Comparison of ENCODE assay signal across 13 mouse cellular contexts in genomic region chr7:79293605-79294232, GRCm38 (mm10). TPM values are rescaled to one million over a fixed set of nuclear protein-coding genes. Genes with fewer than 3 reads are reported as not detected.
A peak's percentile ranks its signal among the peaks of the same experiment; 100 is the strongest.
DNase-seq lines count a peak whose midpoint lies in the region; ATAC-seq and TF ChIP-seq lines count a peak whose summit lies in the region.
"Had no signal": no experiment of that assay in that cellular context is flagged by ENCODE, and none has a peak within 500 bp of the region (broad histone marks: within the 10 kb centered on the region; RNA-seq: fewer than 3 reads in every experiment).

No protein-coding gene starts in this region.

- H3K4me3 ChIP-seq in forebrain, embryonic 10.5 days = no peak overlapping the region; the same call in 1 of the 2 replicates
- no peak overlapping the region for H3K4me3 ChIP-seq in forebrain, embryonic 14.5 days (ENCODE audit: low read depth, low read length)
- no peak overlapping the region for H3K4me3 ChIP-seq in kidney, postnatal 0 days (replicated peaks; ENCODE audit: low read depth, low read length)
- H3K4me3 ChIP-seq in midbrain, embryonic 10.5 days = no peak overlapping the region
- no peak overlapping the region for H3K4me3 ChIP-seq in midbrain, postnatal 0 days (ENCODE audit: low read depth, low read length)
- 0 out of 2 replicates have a peak overlapping the region, but pooled peaks have one; percentile 5 for H3K4me3 ChIP-seq in E14TG2a.4 (replicated peaks; ENCODE audit: low read length)
- H3K4me3 ChIP-seq: limb, embryonic 13.5 days had no signal

- no peak for ATAC-seq in forebrain, embryonic 14.5 days
- ATAC-seq in kidney, postnatal 0 days (replicated peaks; ENCODE audit: low FRiP score, low read depth) = peak; percentile 56
- no peak for ATAC-seq in midbrain, postnatal 0 days (ENCODE audit: low FRiP score)

- no peak overlapping the region for H3K9ac ChIP-seq in forebrain, embryonic 14.5 days (ENCODE audit: low read length)
- no peak overlapping the region for H3K9ac ChIP-seq in kidney, postnatal 0 days (ENCODE audit: low read depth, low read length)
- no peak overlapping the region for H3K9ac ChIP-seq in midbrain, postnatal 0 days (replicated peaks; ENCODE audit: low read length, poor library complexity, severe bottlenecking)
- H3K9ac ChIP-seq: limb, embryonic 13.5 days had no signal

- DNase-seq in forebrain, embryonic 10.5 days (ENCODE audit: extremely low spot score, low spot score) = no peak
- DNase-seq in forebrain, embryonic 14.5 days (ENCODE audit: low spot score) = no peak
- no peak for DNase-seq in kidney, postnatal 0 days (ENCODE audit: low spot score)
- no peak for DNase-seq in kidney, postnatal 25 days
- DNase-seq in midbrain, embryonic 10.5 days (ENCODE audit: low spot score) = no peak
- DNase-seq in midbrain, postnatal 0 days (ENCODE audit: low spot score) = no peak
- DNase-seq in testis, postnatal 14 days (ENCODE audit: low spot score) = no peak
- DNase-seq: cerebellum, adult 18-20 months; gastrocnemius, postnatal 36 days; heart, postnatal 4 days had no signal

- peaks cover 40% of the 10 kb centered on the region for H3K36me3 ChIP-seq in forebrain, embryonic 10.5 days (replicated peaks)
- H3K36me3 ChIP-seq in forebrain, embryonic 14.5 days (ENCODE audit: control insufficient read depth, insufficient read depth, low read length) = peaks cover 29% of the 10 kb centered on the region
- peaks cover 13% of the 10 kb centered on the region; the same call in 1 of the 2 replicates for H3K36me3 ChIP-seq in kidney, postnatal 0 days (ENCODE audit: insufficient read depth, low read length)
- H3K36me3 ChIP-seq in midbrain, embryonic 10.5 days = peaks cover 36% of the 10 kb centered on the region
- peaks cover 10% of the 10 kb centered on the region for H3K36me3 ChIP-seq in midbrain, postnatal 0 days (ENCODE audit: insufficient read depth, low read length)
- peaks cover 29% of the 10 kb centered on the region for H3K36me3 ChIP-seq in E14TG2a.4 (ENCODE audit: insufficient read depth, low read length)

- no peak for TF ChIP-seq CTCF in kidney, postnatal 0 days (IDR thresholded peaks at IDR 0.05; ENCODE audit: low read depth)
- no peak for TF ChIP-seq CTCF in midbrain, postnatal 0 days (IDR thresholded peaks at IDR 0.05)
- no peak for TF ChIP-seq CTCF in E14TG2a.4 (conservative IDR thresholded peaks at IDR 0.05; ENCODE audit: low read length)

- H3K4me1 ChIP-seq in forebrain, embryonic 10.5 days = peaks cover 34% of the 10 kb centered on the region
- peaks cover 11% of the 10 kb centered on the region for H3K4me1 ChIP-seq in forebrain, embryonic 14.5 days (ENCODE audit: control insufficient read depth, insufficient read depth, low read length)
- H3K4me1 ChIP-seq in kidney, postnatal 0 days (replicated peaks; ENCODE audit: insufficient read depth, low read length) = peaks cover 7% of the 10 kb centered on the region; the same call in 1 of the 2 replicates
- H3K4me1 ChIP-seq in midbrain, embryonic 10.5 days = peaks cover 36% of the 10 kb centered on the region
- H3K4me1 ChIP-seq in midbrain, postnatal 0 days (ENCODE audit: insufficient read depth, low read length) = peaks cover 7% of the 10 kb centered on the region; the same call in 1 of the 2 replicates
- H3K4me1 ChIP-seq in E14TG2a.4 (replicated peaks; ENCODE audit: low read depth, low read length) = peaks cover 88% of the 10 kb centered on the region

- WGBS in forebrain, embryonic 10.5 days = 49% methylated on average over 14 of the region's 14 CpGs
- WGBS in forebrain, embryonic 14.5 days = 37% methylated on average over 14 of the region's 14 CpGs
- 64% methylated on average over 14 of the region's 14 CpGs for WGBS in kidney, postnatal 0 days
- 55% methylated on average over 14 of the region's 14 CpGs for WGBS in midbrain, embryonic 10.5 days
- 48% methylated on average over 14 of the region's 14 CpGs for WGBS in midbrain, postnatal 0 days

- no peaks in the 10 kb centered on the region for H3K9me3 ChIP-seq in forebrain, embryonic 10.5 days
- no peaks in the 10 kb centered on the region for H3K9me3 ChIP-seq in forebrain, embryonic 14.5 days (replicated peaks; ENCODE audit: control insufficient read depth, low read length)
- no peaks in the 10 kb centered on the region for H3K9me3 ChIP-seq in kidney, postnatal 0 days (replicated peaks; ENCODE audit: low read length)
- H3K9me3 ChIP-seq in midbrain, embryonic 10.5 days (replicated peaks) = no peaks in the 10 kb centered on the region
- H3K9me3 ChIP-seq in midbrain, postnatal 0 days (ENCODE audit: low read length) = no peaks in the 10 kb centered on the region
- no peaks in the 10 kb centered on the region for H3K9me3 ChIP-seq in E14TG2a.4 (ENCODE audit: low read length)
- H3K9me3 ChIP-seq: limb, embryonic 13.5 days had no signal

- H3K27ac ChIP-seq in forebrain, embryonic 10.5 days = peak overlapping the region; percentile 71
- no peak overlapping the region for H3K27ac ChIP-seq in forebrain, embryonic 14.5 days (ENCODE audit: low read depth, low read length)
- H3K27ac ChIP-seq in kidney, postnatal 0 days = 0 out of 2 replicates have a peak overlapping the region, but pooled peaks have one; percentile 16
- H3K27ac ChIP-seq in midbrain, embryonic 10.5 days (replicated peaks) = peak overlapping the region; percentile 57
- no peak overlapping the region for H3K27ac ChIP-seq in midbrain, postnatal 0 days (ENCODE audit: low read depth, low read length)
- H3K27ac ChIP-seq: limb, embryonic 13.5 days had no signal

- H3K4me2 ChIP-seq in forebrain, embryonic 14.5 days (ENCODE audit: low read length) = no peak overlapping the region
- H3K4me2 ChIP-seq in kidney, postnatal 0 days (ENCODE audit: low read length) = no peak overlapping the region
- H3K4me2 ChIP-seq in midbrain, postnatal 0 days (ENCODE audit: low read depth, low read length, poor library complexity, severe bottlenecking) = no peak overlapping the region
- H3K4me2 ChIP-seq: heart, embryonic 11.5 days; limb, embryonic 13.5 days had no signal

- H3K27me3 ChIP-seq in forebrain, embryonic 10.5 days (ENCODE audit: poor library complexity, severe bottlenecking) = no peaks in the 10 kb centered on the region
- H3K27me3 ChIP-seq in forebrain, embryonic 14.5 days (replicated peaks; ENCODE audit: control insufficient read depth, insufficient read depth, low read length) = no peaks in the 10 kb centered on the region
- no peaks in the 10 kb centered on the region for H3K27me3 ChIP-seq in kidney, postnatal 0 days (ENCODE audit: insufficient read depth, low read length)
- H3K27me3 ChIP-seq in midbrain, embryonic 10.5 days (ENCODE audit: low read depth, poor library complexity, severe bottlenecking) = peaks cover 12% of the 10 kb centered on the region
- no peaks in the 10 kb centered on the region for H3K27me3 ChIP-seq in midbrain, postnatal 0 days (ENCODE audit: insufficient read depth, low read length)
- no peaks in the 10 kb centered on the region for H3K27me3 ChIP-seq in E14TG2a.4 (ENCODE audit: insufficient read depth, low read length)
- H3K27me3 ChIP-seq: limb, embryonic 13.5 days had no signal

RNA-seq across cellular contexts. Expression of gene Abhd2, which starts 20.7 kb away (rescaled TPM):
- 7.6 and 8.6 TPM in 2 replicates for polyA plus RNA-seq in forebrain, embryonic 10.5 days (2016; fragmentation: Nextera tagmentation; extraction: Ambion mirVana)
- polyA plus RNA-seq in forebrain, embryonic 14.5 days (2014; fragmentation: Nextera tagmentation; extraction: Ambion mirVana) = 22.3 and 23.5 TPM in 2 replicates
- 17.4 and 17.6 TPM in 2 replicates for polyA plus RNA-seq in kidney, postnatal 0 days (2015; fragmentation: Nextera tagmentation; extraction: Ambion mirVana)
- polyA plus RNA-seq in midbrain, embryonic 10.5 days (2016; fragmentation: Nextera tagmentation; extraction: Ambion mirVana) = 6.8 and 8.7 TPM in 2 replicates
- total RNA-seq in midbrain, postnatal 0 days (2014; rRNA removed) = 83.2 and 85.7 TPM in 2 replicates
- 18.1 and 23.0 TPM in 2 replicates for polyA plus RNA-seq in midbrain, postnatal 0 days (2015; fragmentation: Nextera tagmentation; extraction: Ambion mirVana)

Comparison
In these comparisons a context has a peak if more than half of its experiments do, and no peak if none do; other contexts are left out.
1. H3K27ac ChIP-seq: peak in forebrain, embryonic 10.5 days (single experiment), kidney, postnatal 0 days (single experiment) and midbrain, embryonic 10.5 days (single experiment); none in forebrain, embryonic 14.5 days (single experiment) and midbrain, postnatal 0 days (single experiment).